Mouse (Mus musculus) liver, embryonic 13.5 days (tissue): ENCODE measurements around the gene Relch. TPM values are rescaled to one million over a fixed set of nuclear protein-coding genes. Genes with fewer than 3 reads are reported as not detected.
"Not testable (repeated sequence)": the region's sequence is repeated elsewhere in the genome, so short reads cannot be mapped to it uniquely, and the experiment has no call there.

Experiments
- ATAC-seq: fragments of 200-750 bp; cut with Nextera tagmentation; 2 replicates; pipeline ENCODE4 v1.8.0; 2017; ENCODE audit warnings: low read depth, mild to moderate bottlenecking, moderate number of reproducible peaks, moderate library complexity
- DNase-seq: peaks from one replicate; pipeline ENCODE4 v3.0.0; 2022
- H3K27ac ChIP-seq: fragments of 300-500 bp; sonication (generic); 2 replicates; pipeline ENCODE4 v1.5.1; 2015; ENCODE audit warnings: moderate library complexity, mild to moderate bottlenecking, inconsistent platforms
- H3K27me3 ChIP-seq: fragments of 300-500 bp; sonication (generic); 2 replicates; pipeline ENCODE4 v1.6.1; 2015; ENCODE audit warnings: mild to moderate bottlenecking, inconsistent platforms
- H3K36me3 ChIP-seq: fragments of 300-500 bp; sonication (generic); 2 replicates; pipeline ENCODE4 v1.6.1; 2015; ENCODE audit warnings: mild to moderate bottlenecking, inconsistent platforms
- H3K4me1 ChIP-seq: fragments of 300-500 bp; sonication (generic); replicated peaks from 2 replicates; pipeline ENCODE4 v1.6.1; 2015; ENCODE audit warnings: inconsistent platforms
- H3K4me2 ChIP-seq: fragments of 300-500 bp; sonication (generic); 2 replicates; pipeline ENCODE4 v1.6.1; 2015; ENCODE audit warnings: inconsistent platforms, mild to moderate bottlenecking, moderate library complexity
- H3K4me3 ChIP-seq: fragments of 300-500 bp; sonication (generic); replicated peaks from 2 replicates; pipeline ENCODE4 v1.5.1; 2015; ENCODE audit warnings: mild to moderate bottlenecking, inconsistent platforms
- H3K9ac ChIP-seq: fragments of 300-500 bp; sonication (generic); 2 replicates; pipeline ENCODE4 v1.6.1; 2015; ENCODE audit warnings: mild to moderate bottlenecking, inconsistent platforms
- H3K9me3 ChIP-seq: fragments of 300-500 bp; sonication (generic); replicated peaks from 2 replicates; pipeline ENCODE4 v1.6.1; 2016; ENCODE audit warnings: inconsistent platforms
- WGBS: fragments of 180-500 bp; shearing (Covaris S2); methylation state at CpG from one replicate; pipeline ENCODE4 v1.1.7; 2015; ENCODE audit not compliant: insufficient replicate concordance; 5-methylcytosine and 5-hydroxymethylcytosine counted together
- polyA plus RNA-seq: library from polyadenylated mRNA; unstranded; fragments of >200 nt; fragmentation: Nextera tagmentation; extraction: Ambion mirVana; gene quantifications from 2 replicates; pipeline ENCODE4 v1.2.1, GENCODE M21; 2015

The Relch gene
- polyA plus RNA-seq, 1 experiment from 2014 or later = 12.4 TPM

DNA sequence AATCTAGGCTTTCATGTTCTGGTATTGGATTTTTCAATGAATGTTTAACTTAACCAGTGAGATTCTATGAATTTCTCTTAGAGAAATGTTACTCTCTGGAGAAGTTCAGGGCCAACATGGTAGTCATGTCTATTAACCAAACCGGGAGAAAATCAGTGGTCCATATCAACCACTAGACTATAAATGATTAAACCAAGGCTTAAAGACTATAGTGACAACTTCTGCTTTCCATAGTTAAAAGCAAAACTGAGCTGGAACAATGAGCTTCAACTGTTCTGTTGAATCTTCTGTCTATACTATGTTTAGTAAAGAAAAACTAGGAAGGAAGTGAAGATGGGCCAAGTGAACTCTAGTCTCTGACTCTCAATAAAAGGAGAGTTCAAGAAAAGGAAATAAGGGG is 82.8 kb downstream of the Relch start:
- no peaks in the 10 kb centered on the region for H3K27me3 ChIP-seq
- H3K9me3 ChIP-seq = no peaks in the 10 kb centered on the region
- no peak overlapping the region for H3K4me2 ChIP-seq
- ATAC-seq (no peak), DNase-seq (no peak)
- no peaks in the 10 kb centered on the region for H3K4me1 ChIP-seq
- H3K36me3 ChIP-seq = peaks cover 46% of the 10 kb centered on the region
- no peak overlapping the region for H3K27ac ChIP-seq
- 48% methylated on average over 1 of the region's 1 CpGs for WGBS
- no peak overlapping the region for H3K9ac ChIP-seq
- H3K4me3 ChIP-seq = no peak overlapping the region

DNA sequence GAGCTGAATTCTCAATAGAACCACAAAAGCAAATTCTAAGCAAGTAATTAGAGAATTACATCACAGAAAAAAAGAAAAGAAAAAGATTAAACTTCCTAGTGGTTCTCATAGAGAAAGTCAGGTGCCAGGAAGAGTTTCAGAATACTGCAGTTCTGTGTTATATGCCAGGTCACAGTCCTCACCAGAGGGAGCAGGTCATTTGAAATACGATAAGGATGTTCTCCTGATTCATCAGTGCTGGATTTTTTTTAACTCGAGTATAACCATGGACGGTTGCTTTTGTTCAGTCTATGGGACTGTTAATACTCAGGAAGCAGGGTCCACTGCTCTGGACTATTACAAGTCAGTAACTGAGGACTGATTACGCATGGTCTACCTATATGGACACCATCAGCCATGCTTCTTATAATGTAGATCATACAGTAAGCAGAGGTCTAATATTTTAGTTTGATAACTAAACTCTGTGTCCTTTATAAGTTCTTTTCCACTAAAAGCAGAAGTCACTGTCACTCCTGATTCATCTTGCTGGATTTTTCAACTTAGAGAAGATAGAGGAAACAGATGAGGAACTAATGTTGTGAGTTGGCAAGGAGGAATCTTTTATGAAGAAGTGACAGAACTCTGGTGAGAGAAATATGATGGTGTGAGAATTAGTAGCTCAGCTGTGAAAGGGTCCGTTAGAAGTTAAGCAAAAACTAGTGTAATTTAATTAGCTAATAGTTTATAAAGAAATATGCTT is 83.4 kb downstream of the Relch start:
- Histone ChIP-seq H3K27ac (no peak overlapping the region), H3K9ac (no peak overlapping the region), H3K27me3 (no peaks in the 10 kb centered on the region), H3K4me3 (no peak overlapping the region), H3K4me1 (no peaks in the 10 kb centered on the region), H3K36me3 (peaks cover 43% of the 10 kb centered on the region), H3K4me2 (no peak overlapping the region), H3K9me3 (no peaks in the 10 kb centered on the region)
- ATAC-seq = no peak
- WGBS = 73% methylated on average over 5 of the region's 5 CpGs
- no peak for DNase-seq

- H3K9ac ChIP-seq = no peak overlapping the region
- WGBS = 89% methylated on average over 4 of the region's 4 CpGs
- peaks cover 47% of the 10 kb centered on the region for H3K36me3 ChIP-seq
- H3K4me2 ChIP-seq = no peak overlapping the region
- no peaks in the 10 kb centered on the region for H3K27me3 ChIP-seq
- no peak overlapping the region for H3K27ac ChIP-seq
- no peak overlapping the region for H3K4me3 ChIP-seq
- no peaks in the 10 kb centered on the region for H3K9me3 ChIP-seq
- ATAC-seq (no peak), DNase-seq (no peak)
- H3K4me1 ChIP-seq = no peaks in the 10 kb centered on the region
Observed at GRCm38 (mm10) chr1:105748091-105748799, 84.6 kb downstream of the Relch start.

DNA sequence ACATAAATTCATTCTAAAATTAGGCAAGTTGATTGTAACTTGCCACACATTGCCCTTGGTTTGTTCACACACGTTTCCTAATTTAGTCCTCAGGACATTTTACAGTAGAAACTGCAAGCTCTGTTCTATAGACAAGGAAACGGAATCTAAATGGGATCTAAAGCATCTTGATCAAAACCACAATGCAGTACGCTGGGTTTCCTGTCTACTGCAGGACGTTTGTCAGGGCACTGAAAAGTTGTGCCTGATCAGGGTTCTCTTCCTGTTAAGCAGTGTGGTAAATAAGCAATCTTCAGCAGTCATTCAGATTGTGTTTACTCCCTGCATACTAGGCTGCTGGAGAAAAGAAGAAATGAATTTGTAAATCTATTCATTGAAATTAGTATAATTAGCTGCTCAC is 88.5 kb downstream of the Relch start:
- H3K27me3 ChIP-seq = no peaks in the 10 kb centered on the region
- H3K4me3 ChIP-seq = no peak overlapping the region
- ATAC-seq (no peak), DNase-seq (no peak)
- peaks cover 34% of the 10 kb centered on the region for H3K36me3 ChIP-seq
- H3K27ac ChIP-seq = no peak overlapping the region
- H3K9me3 ChIP-seq = no peaks in the 10 kb centered on the region
- no peaks in the 10 kb centered on the region for H3K4me1 ChIP-seq
- H3K9ac ChIP-seq = no peak overlapping the region
- H3K4me2 ChIP-seq = no peak overlapping the region
- 30% methylated on average over 4 of the region's 4 CpGs for WGBS

- peaks cover 34% of the 10 kb centered on the region for H3K36me3 ChIP-seq
- no peak for DNase-seq
- H3K4me3 ChIP-seq = no peak overlapping the region
- no peaks in the 10 kb centered on the region for H3K9me3 ChIP-seq
- H3K4me1 ChIP-seq = no peaks in the 10 kb centered on the region
- no peaks in the 10 kb centered on the region for H3K27me3 ChIP-seq
- WGBS = 81% methylated on average over 1 of the region's 1 CpGs
- no peak for ATAC-seq
- H3K9ac ChIP-seq = no peak overlapping the region
- no peak overlapping the region for H3K27ac ChIP-seq
- no peak overlapping the region for H3K4me2 ChIP-seq
Observed at GRCm38 (mm10) chr1:105752944-105753343, 89.3 kb downstream of the Relch start.

DNA sequence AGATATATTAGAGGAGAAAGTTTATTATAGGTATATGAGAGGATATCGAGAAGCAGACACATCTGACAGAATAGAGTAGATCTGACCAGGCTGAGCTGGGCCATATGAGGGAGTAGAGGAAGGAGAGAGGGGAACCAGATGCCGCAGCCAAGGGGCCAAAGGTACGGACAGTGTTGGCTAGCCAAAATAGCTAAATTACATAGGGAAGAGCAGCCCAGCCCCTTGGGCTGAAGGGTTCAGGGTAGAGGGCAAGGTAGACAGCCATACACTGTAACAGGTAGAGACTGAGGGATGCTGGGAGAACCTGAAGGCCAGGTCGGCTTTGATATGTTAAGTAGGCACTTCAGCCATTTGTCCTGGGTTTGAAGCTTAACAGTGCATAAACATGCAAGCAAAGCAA is 95.1 kb downstream of the Relch start:
- DNase-seq (no peak), ATAC-seq (no peak)
- WGBS = 78% methylated on average over 4 of the region's 4 CpGs
- no peak overlapping the region for H3K9ac ChIP-seq
- H3K27ac ChIP-seq = no peak overlapping the region
- H3K4me3 ChIP-seq = no peak overlapping the region
- H3K27me3 ChIP-seq = no peaks in the 10 kb centered on the region
- peaks cover 9% of the 10 kb centered on the region; the same call in 1 of the 2 replicates for H3K9me3 ChIP-seq
- H3K4me2 ChIP-seq = no peak overlapping the region
- 0 out of 2 replicates have a peak, but pooled peaks cover 2% of the 10 kb centered on the region for H3K36me3 ChIP-seq
- no peaks in the 10 kb centered on the region for H3K4me1 ChIP-seq

DNA sequence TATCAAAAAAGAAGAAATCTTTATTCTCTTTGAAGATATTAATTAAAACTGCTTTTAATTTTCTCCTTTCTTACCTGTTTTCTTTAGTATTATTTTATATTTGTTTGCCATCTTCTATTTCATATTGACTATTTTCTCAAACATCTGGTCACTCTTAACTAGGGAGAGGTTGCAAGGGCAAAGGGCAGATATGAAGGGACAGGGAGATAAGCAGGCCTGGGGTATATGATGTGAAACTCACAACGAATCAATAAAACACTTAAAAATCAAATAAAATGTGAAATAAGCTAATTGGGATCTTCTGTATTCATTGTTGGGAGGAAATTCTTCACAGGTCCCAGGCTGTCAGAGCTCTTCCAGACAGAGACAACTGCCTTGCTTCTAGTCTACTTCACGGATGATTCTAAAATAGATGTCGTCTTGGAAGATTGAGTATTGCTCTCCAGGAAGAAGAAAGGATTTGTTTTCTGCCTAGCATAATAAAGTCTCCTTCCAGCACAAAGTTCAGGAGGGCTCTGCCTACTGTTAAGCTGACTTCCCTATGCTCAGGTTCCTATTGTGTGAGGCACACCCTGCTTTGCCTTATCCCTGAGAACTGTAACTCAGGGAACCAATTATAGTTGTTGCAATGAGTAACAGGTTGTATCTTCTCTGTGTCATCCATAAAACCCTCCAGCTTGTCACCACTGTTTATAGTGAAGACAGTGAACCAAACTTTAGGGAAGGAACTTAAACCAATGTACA is 95.9 kb downstream of the Relch start:
- ATAC-seq (no peak), DNase-seq (no peak)
- peaks cover 9% of the 10 kb centered on the region; the same call in 1 of the 2 replicates for H3K9me3 ChIP-seq
- 0 out of 2 replicates have a peak, but pooled peaks cover 1% of the 10 kb centered on the region for H3K36me3 ChIP-seq
- no peak overlapping the region for H3K9ac ChIP-seq
- no peak overlapping the region for H3K27ac ChIP-seq
- no peaks in the 10 kb centered on the region for H3K27me3 ChIP-seq
- 69% methylated on average over 3 of the region's 3 CpGs for WGBS
- H3K4me2 ChIP-seq = no peak overlapping the region
- H3K4me1 ChIP-seq = no peaks in the 10 kb centered on the region
- H3K4me3 ChIP-seq = no peak overlapping the region

DNA sequence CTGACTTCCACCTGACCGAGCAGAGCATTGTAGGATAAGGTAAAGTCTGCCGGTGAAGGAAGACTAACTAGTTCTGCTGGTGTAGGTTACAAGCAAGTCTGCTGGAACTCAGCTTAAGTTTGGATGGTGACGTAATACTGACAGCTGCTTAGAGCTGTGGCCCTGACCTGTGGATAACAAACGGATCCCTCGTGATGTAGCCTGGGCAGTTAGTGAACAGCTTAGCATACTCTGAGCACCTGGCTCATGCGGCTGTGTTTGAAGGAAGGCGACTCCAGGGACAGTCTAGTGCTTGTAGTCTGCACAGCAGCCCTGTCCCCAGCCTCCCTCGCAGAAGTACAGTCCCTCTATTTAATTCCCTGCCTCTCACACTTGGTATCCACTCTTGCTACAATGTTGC is 101.9 kb downstream of the Relch start:
- DNase-seq (no peak), ATAC-seq (no peak)
- peaks cover 9% of the 10 kb centered on the region; the same call in 1 of the 2 replicates for H3K9me3 ChIP-seq
- no peak overlapping the region for H3K4me2 ChIP-seq
- no peak overlapping the region for H3K9ac ChIP-seq
- H3K27me3 ChIP-seq = no peaks in the 10 kb centered on the region
- no peaks in the 10 kb centered on the region for H3K4me1 ChIP-seq
- no peaks in the 10 kb centered on the region for H3K36me3 ChIP-seq
- 67% methylated on average over 8 of the region's 8 CpGs for WGBS
- H3K27ac ChIP-seq = no peak overlapping the region
- H3K4me3 ChIP-seq = no peak overlapping the region

GRCm38 (mm10) chr1:105766099-105766498 is 102.4 kb downstream of the Relch start:
- not testable (repeated sequence) for H3K4me2 ChIP-seq, H3K9me3 ChIP-seq, DNase-seq, H3K4me3 ChIP-seq, ATAC-seq, H3K4me1 ChIP-seq, H3K36me3 ChIP-seq, H3K27me3 ChIP-seq, H3K27ac ChIP-seq, H3K9ac ChIP-seq
- 75% methylated on average over 9 of the region's 9 CpGs for WGBS

DNA sequence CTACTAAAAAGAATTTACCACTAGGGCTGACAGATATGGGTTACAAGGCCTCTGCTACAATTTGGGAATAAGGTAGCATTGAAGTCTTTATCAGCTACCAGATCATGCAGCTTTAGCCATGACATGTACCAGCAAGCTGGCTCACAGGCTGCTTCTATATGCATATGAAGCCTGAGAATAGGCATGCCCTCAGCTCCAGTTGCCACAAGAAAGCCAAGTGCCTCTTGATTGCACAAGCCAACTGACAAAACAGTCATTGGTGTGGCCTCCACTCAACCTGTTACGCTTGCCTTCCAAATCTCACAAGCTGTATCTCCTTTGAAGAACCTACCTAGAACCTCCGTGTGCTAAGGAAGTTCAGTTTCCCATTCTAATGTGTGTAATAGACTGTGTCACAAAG is 104.7 kb downstream of the Relch start:
- Histone ChIP-seq H3K36me3 (no peaks in the 10 kb centered on the region), H3K4me2 (no peak overlapping the region), H3K9me3 (no peaks in the 10 kb centered on the region), H3K27me3 (no peaks in the 10 kb centered on the region), H3K4me1 (no peaks in the 10 kb centered on the region), H3K27ac (no peak overlapping the region), H3K4me3 (no peak overlapping the region), H3K9ac (no peak overlapping the region)
- 71% methylated on average over 2 of the region's 2 CpGs for WGBS
- ATAC-seq = no peak
- DNase-seq = no peak

GRCm38 (mm10) chr1:105770685-105771084 is 107.0 kb downstream of the Relch start:
- no peak overlapping the region for H3K4me3 ChIP-seq
- no peaks in the 10 kb centered on the region for H3K9me3 ChIP-seq
- no peak overlapping the region for H3K9ac ChIP-seq
- no peaks in the 10 kb centered on the region for H3K36me3 ChIP-seq
- H3K27me3 ChIP-seq = no peaks in the 10 kb centered on the region
- 64% methylated on average over 2 of the region's 2 CpGs for WGBS
- H3K4me1 ChIP-seq = no peaks in the 10 kb centered on the region
- DNase-seq (no peak), ATAC-seq (no peak)
- H3K4me2 ChIP-seq = no peak overlapping the region
- H3K27ac ChIP-seq = no peak overlapping the region
